In the genomic region with DNA sequence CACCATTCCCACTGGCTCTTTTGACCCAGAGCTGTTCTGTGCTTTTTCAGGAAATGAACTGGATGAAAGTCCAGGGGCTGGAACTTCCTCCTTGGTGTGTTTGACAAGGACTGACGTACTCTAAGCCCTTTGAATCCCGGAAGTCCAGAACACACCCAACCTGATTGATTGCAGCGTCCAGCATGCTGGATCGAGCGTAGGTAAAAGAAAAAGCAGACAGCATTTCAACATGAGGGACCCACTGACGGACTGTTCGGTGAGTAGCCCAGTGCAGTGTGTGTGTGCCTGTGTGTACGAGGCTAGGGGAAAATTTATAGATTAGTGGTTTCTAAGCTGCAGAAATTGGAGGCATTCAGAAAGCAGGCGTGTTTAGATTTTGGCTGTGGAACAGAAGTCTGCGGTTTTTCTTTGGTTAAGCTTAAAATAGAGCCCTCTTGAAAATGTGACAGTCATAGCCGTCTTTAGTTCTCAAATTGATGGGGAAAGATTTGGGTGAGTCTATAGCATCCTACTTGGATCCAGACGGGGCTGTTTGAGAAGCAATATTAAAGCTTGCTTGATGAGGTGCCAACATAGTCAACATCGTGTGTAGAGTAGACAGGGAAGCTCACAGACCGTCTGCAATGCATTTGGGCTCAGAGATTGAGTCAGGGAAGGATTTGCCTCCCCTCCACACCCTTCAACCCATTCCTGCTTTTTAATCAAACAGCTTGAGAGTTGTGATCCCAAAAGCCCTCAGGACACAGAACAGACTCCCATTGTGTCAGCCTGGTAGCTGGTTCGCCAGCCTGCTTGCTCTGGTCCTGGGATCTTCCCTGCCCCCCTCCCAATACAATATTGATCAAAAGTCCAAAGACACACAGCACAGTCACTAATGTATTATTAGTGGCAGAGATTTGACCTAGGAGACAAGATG, we compare ENCODE assay signal across 8 mouse cellular contexts. TPM values are rescaled to one million over a fixed set of nuclear protein-coding genes. Genes with fewer than 3 reads are reported as not detected.
DNase-seq lines count a peak whose midpoint lies in the region; ATAC-seq lines count a peak whose summit lies in the region.

Gene Nostrin (plus strand): TSS at position 140 of the 916 bp plus-strand sequence.

- H3K4me2 ChIP-seq in heart, embryonic 11.5 days, result peak within 1 kb of the TSS; percentile 38

- 0 out of 2 replicates have a peak, but pooled peaks cover 7% of the 10 kb centered on the region for H3K4me1 ChIP-seq in heart, embryonic 11.5 days (ENCODE audit: control insufficient read depth, insufficient read depth, low read length)

- H3K9me3 ChIP-seq in heart, embryonic 11.5 days (replicated peaks; ENCODE audit: control insufficient read depth, low read length), result no peaks in the 10 kb centered on the region

- H3K27ac ChIP-seq in heart, embryonic 11.5 days (ENCODE audit: low read depth, low read length), result no peak within 1 kb of the TSS

- H3K4me3 ChIP-seq in heart, embryonic 11.5 days (ENCODE audit: low read depth, low read length), result no peak within 1 kb of the TSS; the same call in 1 of the 2 replicates

- intact Hi-C loops in left cerebral cortex, postnatal 10 days (cut with DNase I), result no loop called here

- WGBS in heart, embryonic 11.5 days (ENCODE audit: insufficient replicate concordance), result 54% methylated on average over 15 of the region's 15 CpGs

- no peaks in the 10 kb centered on the region for H3K27me3 ChIP-seq in heart, embryonic 11.5 days (ENCODE audit: control insufficient read depth, insufficient read depth, low read length)

- H3K9ac ChIP-seq in heart, embryonic 11.5 days (ENCODE audit: low read depth, low read length), result peak within 1 kb of the TSS; percentile 6; the same call in 1 of the 2 replicates

- ATAC-seq in heart, embryonic 11.5 days (replicated peaks; ENCODE audit: insufficient number of reproducible peaks, low FRiP score, low TSS enrichment), result no peak
- ATAC-seq in megakaryocyte progenitor cell, adult 5-6 weeks (replicated peaks; ENCODE audit: poor library complexity), result peak; percentile 86

- no peaks in the 10 kb centered on the region for H3K36me3 ChIP-seq in heart, embryonic 11.5 days (ENCODE audit: control insufficient read depth, insufficient read depth, low read length)

- peak; percentile 30 to 37 for DNase-seq in left cerebral cortex, postnatal 10 days (ENCODE audit: extremely low spot score in 1 of 2, low spot score in 2 of 2)
- DNase-seq in left cerebral cortex, adult 11 months (ENCODE audit: low spot score), result no peak
- DNase-seq in kidney, postnatal 36 days, result peak; percentile 53 to 79
- DNase-seq in ovary, postnatal 10 days (ENCODE audit: low spot score), result no peak
- DNase-seq in cerebellum, adult 9-10 months, result no peak
- DNase-seq in layer of hippocampus, adult 11-12 months (ENCODE audit: low spot score), result no peak

RNA-seq across cellular contexts. Expression of gene Nostrin, which starts in this region (rescaled TPM):
- 1 to 10 TPM; 3.9 to 6.6 TPM for total RNA-seq in left cerebral cortex, postnatal 10 days (2021)
- polyA plus RNA-seq in heart, embryonic 11.5 days (2014; fragmentation: Nextera tagmentation; extraction: Ambion mirVana), result 2.8 and 3.5 TPM in 2 replicates
- 4.4 and 5.4 TPM in 2 replicates for total RNA-seq in megakaryocyte progenitor cell, adult 5-6 weeks (2015)
- total RNA-seq in megakaryocyte progenitor cell, adult 5-6 weeks (2017), result 6.6 and 8.5 TPM in 2 replicates

Comparison
In these comparisons a context has a peak if more than half of its experiments do, and no peak if none do; other contexts are left out.
1. DNase-seq: peak in left cerebral cortex, postnatal 10 days (2 of 2) and kidney, postnatal 36 days (2 of 2); none in left cerebral cortex, adult 11 months (single experiment), ovary, postnatal 10 days (single experiment), cerebellum, adult 9-10 months (single experiment) and layer of hippocampus, adult 11-12 months (single experiment).